Mouse (Mus musculus): ENCODE measurements around the gene Tnfrsf8.

- TF ChIP-seq GATA1 (IDR thresholded peaks at IDR 0.05; ENCODE audit: borderline replicate concordance, low read length) = no peak
- TF ChIP-seq FLI1 (IDR thresholded peaks at IDR 0.05; ENCODE audit: low read length) = no peak
Observed at GRCm38 (mm10) chr4:145221379-145221778, 93.6 kb downstream of the Tnfrsf8 start.

Measured in megakaryocyte, embryonic 14.5 days (primary cell).